Mouse (Mus musculus): ENCODE results near the gene Slc25a48. TPM values are rescaled to one million over a fixed set of nuclear protein-coding genes. Genes with fewer than 3 reads are reported as not detected.

Slc25a48 gene
- polyA plus RNA-seq, 1 experiment from 2014 or later = not detected

- Histone ChIP-seq H3K9me3 (replicated peaks) (no peaks in the 10 kb centered on the region), H3K27me3 (replicated peaks) (peaks cover 5% of the 10 kb centered on the region; the same call in 1 of the 2 replicates), H3K9ac (no peak overlapping the region), H3K36me3 (no peaks in the 10 kb centered on the region), H3K27ac (ENCODE audit: poor library complexity, severe bottlenecking) (no peak overlapping the region), H3K4me2 (no peak overlapping the region), H3K4me3 (no peak overlapping the region), H3K4me1 (replicated peaks) (no peaks in the 10 kb centered on the region)
- no peak for ATAC-seq (ENCODE audit: insufficient number of reproducible peaks, low FRiP score)
- 65% methylated on average over 9 of the region's 9 CpGs for WGBS
Measured at GRCm38 (mm10) chr13:56458001-56458400, 19.8 kb downstream of the Slc25a48 start.

GRCm38 (mm10) chr13:56461460-56461859, 23.3 kb downstream of the Slc25a48 start:
- no peak for ATAC-seq (ENCODE audit: insufficient number of reproducible peaks, low FRiP score)
- WGBS = 71% methylated on average over 4 of the region's 4 CpGs

GRCm38 (mm10) chr13:56462791-56463190, 24.6 kb downstream of the Slc25a48 start:
- ATAC-seq (ENCODE audit: insufficient number of reproducible peaks, low FRiP score) = no peak
- Histone ChIP-seq H3K27ac (ENCODE audit: poor library complexity, severe bottlenecking) (no peak overlapping the region), H3K4me3 (no peak overlapping the region), H3K4me2 (no peak overlapping the region), H3K27me3 (replicated peaks) (0 out of 2 replicates have a peak, but pooled peaks cover 8% of the 10 kb centered on the region), H3K4me1 (replicated peaks) (no peaks in the 10 kb centered on the region), H3K36me3 (no peaks in the 10 kb centered on the region), H3K9me3 (replicated peaks) (no peaks in the 10 kb centered on the region), H3K9ac (no peak overlapping the region)
- 86% methylated on average over 4 of the region's 4 CpGs for WGBS

More at GRCm38 (mm10) chr13:56461460-56461859, 23.3 kb downstream of the Slc25a48 start:
- no peak overlapping the region for H3K27ac ChIP-seq (ENCODE audit: poor library complexity, severe bottlenecking)
- no peak overlapping the region for H3K9ac ChIP-seq
- H3K36me3 ChIP-seq = no peaks in the 10 kb centered on the region
- H3K9me3 ChIP-seq (replicated peaks) = no peaks in the 10 kb centered on the region
- no peaks in the 10 kb centered on the region for H3K4me1 ChIP-seq (replicated peaks)
- H3K27me3 ChIP-seq (replicated peaks) = peaks cover 12% of the 10 kb centered on the region; the same call in 1 of the 2 replicates
- H3K4me2 ChIP-seq = no peak overlapping the region
- no peak overlapping the region for H3K4me3 ChIP-seq

- no peaks in the 10 kb centered on the region for H3K9me3 ChIP-seq (replicated peaks)
- no peak overlapping the region for H3K4me2 ChIP-seq
- no peak overlapping the region for H3K4me3 ChIP-seq
- 0 out of 2 replicates have a peak, but pooled peaks cover 8% of the 10 kb centered on the region for H3K27me3 ChIP-seq (replicated peaks)
- no peak overlapping the region for H3K27ac ChIP-seq (ENCODE audit: poor library complexity, severe bottlenecking)
- WGBS = 81% methylated on average over 7 of the region's 7 CpGs
- H3K4me1 ChIP-seq (replicated peaks) = no peaks in the 10 kb centered on the region
- H3K36me3 ChIP-seq = no peaks in the 10 kb centered on the region
- no peak for ATAC-seq (ENCODE audit: insufficient number of reproducible peaks, low FRiP score)
- no peak overlapping the region for H3K9ac ChIP-seq
Measured at GRCm38 (mm10) chr13:56463261-56463660, 25.1 kb downstream of the Slc25a48 start.

GRCm38 (mm10) chr13:56463750-56464149, 25.6 kb downstream of the Slc25a48 start:
- no peaks in the 10 kb centered on the region for H3K36me3 ChIP-seq
- no peaks in the 10 kb centered on the region for H3K9me3 ChIP-seq (replicated peaks)
- H3K4me2 ChIP-seq = no peak overlapping the region
- H3K9ac ChIP-seq = no peak overlapping the region
- no peak for ATAC-seq (ENCODE audit: insufficient number of reproducible peaks, low FRiP score)
- H3K4me1 ChIP-seq (replicated peaks) = no peaks in the 10 kb centered on the region
- no peak overlapping the region for H3K4me3 ChIP-seq
- H3K27me3 ChIP-seq (replicated peaks) = 0 out of 2 replicates have a peak, but pooled peaks cover 8% of the 10 kb centered on the region
- H3K27ac ChIP-seq (ENCODE audit: poor library complexity, severe bottlenecking) = no peak overlapping the region
- 69% methylated on average over 6 of the region's 6 CpGs for WGBS

GRCm38 (mm10) chr13:56467786-56468185, 29.6 kb downstream of the Slc25a48 start:
- 92% methylated on average over 7 of the region's 7 CpGs for WGBS

GRCm38 (mm10) chr13:56468536-56468935, 30.4 kb downstream of the Slc25a48 start:
- Histone ChIP-seq H3K27ac (ENCODE audit: poor library complexity, severe bottlenecking) (no peak overlapping the region), H3K9me3 (replicated peaks) (no peaks in the 10 kb centered on the region), H3K4me1 (replicated peaks) (no peaks in the 10 kb centered on the region), H3K4me2 (no peak overlapping the region), H3K36me3 (no peaks in the 10 kb centered on the region), H3K27me3 (replicated peaks) (0 out of 2 replicates have a peak, but pooled peaks cover 5% of the 10 kb centered on the region), H3K9ac (no peak overlapping the region), H3K4me3 (no peak overlapping the region)
- ATAC-seq (ENCODE audit: insufficient number of reproducible peaks, low FRiP score) = no peak
- WGBS = 88% methylated on average over 4 of the region's 4 CpGs

More at GRCm38 (mm10) chr13:56467786-56468185, 29.6 kb downstream of the Slc25a48 start:
- Histone ChIP-seq H3K36me3 (no peaks in the 10 kb centered on the region), H3K27me3 (replicated peaks) (0 out of 2 replicates have a peak, but pooled peaks cover 8% of the 10 kb centered on the region), H3K9ac (no peak overlapping the region), H3K4me2 (no peak overlapping the region), H3K4me1 (replicated peaks) (no peaks in the 10 kb centered on the region), H3K9me3 (replicated peaks) (no peaks in the 10 kb centered on the region), H3K27ac (ENCODE audit: poor library complexity, severe bottlenecking) (no peak overlapping the region), H3K4me3 (no peak overlapping the region)
- ATAC-seq (ENCODE audit: insufficient number of reproducible peaks, low FRiP score) = no peak

- no peak for ATAC-seq (ENCODE audit: insufficient number of reproducible peaks, low FRiP score)
- no peak overlapping the region for H3K4me2 ChIP-seq
- no peaks in the 10 kb centered on the region for H3K9me3 ChIP-seq (replicated peaks)
- no peak overlapping the region for H3K4me3 ChIP-seq
- no peak overlapping the region for H3K27ac ChIP-seq (ENCODE audit: poor library complexity, severe bottlenecking)
- no peaks in the 10 kb centered on the region for H3K27me3 ChIP-seq (replicated peaks)
- WGBS = 81% methylated on average over 6 of the region's 6 CpGs
- no peaks in the 10 kb centered on the region for H3K36me3 ChIP-seq
- no peaks in the 10 kb centered on the region for H3K4me1 ChIP-seq (replicated peaks)
- H3K9ac ChIP-seq = no peak overlapping the region
Measured at GRCm38 (mm10) chr13:56471211-56471610, 33.1 kb downstream of the Slc25a48 start.

- Histone ChIP-seq H3K36me3 (no peaks in the 10 kb centered on the region), H3K4me2 (no peak overlapping the region), H3K27ac (ENCODE audit: poor library complexity, severe bottlenecking) (no peak overlapping the region), H3K9me3 (replicated peaks) (no peaks in the 10 kb centered on the region), H3K27me3 (replicated peaks) (no peaks in the 10 kb centered on the region), H3K4me3 (no peak overlapping the region), H3K9ac (no peak overlapping the region), H3K4me1 (replicated peaks) (0 out of 2 replicates have a peak, but pooled peaks cover 2% of the 10 kb centered on the region)
- no peak for ATAC-seq (ENCODE audit: insufficient number of reproducible peaks, low FRiP score)
- 77% methylated on average over 9 of the region's 9 CpGs for whole genome bisulfite sequencing
Measured at GRCm38 (mm10) chr13:56471951-56472350, 33.8 kb downstream of the Slc25a48 start.

- WGBS = 82% methylated on average over 9 of the region's 9 CpGs
- Histone ChIP-seq H3K9ac (no peak overlapping the region), H3K9me3 (replicated peaks) (no peaks in the 10 kb centered on the region), H3K4me1 (replicated peaks) (peaks cover 9% of the 10 kb centered on the region; the same call in 1 of the 2 replicates), H3K4me3 (no peak overlapping the region), H3K36me3 (no peaks in the 10 kb centered on the region), H3K4me2 (no peak overlapping the region), H3K27ac (ENCODE audit: poor library complexity, severe bottlenecking) (no peak overlapping the region), H3K27me3 (replicated peaks) (no peaks in the 10 kb centered on the region)
- ATAC-seq (ENCODE audit: insufficient number of reproducible peaks, low FRiP score) = no peak
Measured at GRCm38 (mm10) chr13:56472661-56473060, 34.5 kb downstream of the Slc25a48 start.

GRCm38 (mm10) chr13:56475363-56475762, 37.2 kb downstream of the Slc25a48 start:
- no peaks in the 10 kb centered on the region for H3K9me3 ChIP-seq (replicated peaks)
- no peak overlapping the region for H3K4me3 ChIP-seq
- WGBS = 22% methylated on average over 4 of the region's 4 CpGs
- no peaks in the 10 kb centered on the region for H3K36me3 ChIP-seq
- ATAC-seq (ENCODE audit: insufficient number of reproducible peaks, low FRiP score) = 0 out of 2 replicates have a peak, but pooled peaks have one; percentile 30
- H3K27me3 ChIP-seq (replicated peaks) = no peaks in the 10 kb centered on the region
- no peak overlapping the region for H3K27ac ChIP-seq (ENCODE audit: poor library complexity, severe bottlenecking)
- H3K4me2 ChIP-seq = no peak overlapping the region
- H3K9ac ChIP-seq = no peak overlapping the region
- peaks cover 12% of the 10 kb centered on the region; the same call in 1 of the 2 replicates for H3K4me1 ChIP-seq (replicated peaks)

GRCm38 (mm10) chr13:56476790-56477189, 38.6 kb downstream of the Slc25a48 start:
- no peak for ATAC-seq (ENCODE audit: insufficient number of reproducible peaks, low FRiP score)
- Histone ChIP-seq H3K4me3 (no peak overlapping the region), H3K27me3 (replicated peaks) (no peaks in the 10 kb centered on the region), H3K9me3 (replicated peaks) (no peaks in the 10 kb centered on the region), H3K27ac (ENCODE audit: poor library complexity, severe bottlenecking) (no peak overlapping the region), H3K4me1 (replicated peaks) (peaks cover 12% of the 10 kb centered on the region; the same call in 1 of the 2 replicates), H3K9ac (no peak overlapping the region), H3K4me2 (no peak overlapping the region), H3K36me3 (no peaks in the 10 kb centered on the region)
- 67% methylated on average over 5 of the region's 5 CpGs for WGBS
